Mouse (Mus musculus) cerebellum, postnatal 36 days (tissue): ENCODE measurements at regions not wholly inside any gene's neighbourhood (a gene's known extent, or its start where the extent isn't known, plus 50 kb on each side); places are given as distances from the start of the nearest gene placed in this dataset.

Source experiments
- DNase-seq, 2 experiments: peaks; one replicate each; pipeline ENCODE4 v3.0.0; 2021 to 2022; ENCODE audit warnings: mixed read lengths in 2 of 2

- DNase-seq, result peak; percentile 42 to 59
Observed at GRCm38 (mm10) chr9:90828701-90829100, 533.5 kb upstream of the Zic4 start.

- DNase-seq, result no peak
Observed at GRCm38 (mm10) chr9:90830704-90831103, 531.5 kb upstream of the Zic4 start.

- no peak for DNase-seq
Observed at GRCm38 (mm10) chr9:90833743-90834539, 528.3 kb upstream of the Zic4 start.

- DNase-seq, result no peak
Observed at GRCm38 (mm10) chr9:90838184-90838926, 523.9 kb upstream of the Zic4 start.

GRCm38 (mm10) chr9:90851044-90851443 lies 511.2 kb upstream of the Zic4 start:
- DNase-seq, result no peak

GRCm38 (mm10) chr9:90871636-90872035 lies 490.6 kb upstream of the Zic4 start:
- no peak for DNase-seq

- DNase-seq, result no peak
Observed at GRCm38 (mm10) chr9:90884467-90884866, 477.7 kb upstream of the Zic4 start.

- no peak for DNase-seq
Observed at GRCm38 (mm10) chr9:90887405-90887804, 474.8 kb upstream of the Zic4 start.

GRCm38 (mm10) chr9:90890801-90891200 lies 471.4 kb upstream of the Zic4 start:
- DNase-seq, result peak; percentile 9 to 12

- no peak for DNase-seq
Observed at GRCm38 (mm10) chr9:90892816-90893215, 469.4 kb upstream of the Zic4 start.

- no peak for DNase-seq
Observed at GRCm38 (mm10) chr9:90903557-90903956, 458.7 kb upstream of the Zic4 start.

GRCm38 (mm10) chr9:90906106-90906505 lies 456.1 kb upstream of the Zic4 start:
- no peak for DNase-seq

- DNase-seq, result no peak
Observed at GRCm38 (mm10) chr9:90906684-90907083, 455.5 kb upstream of the Zic4 start.

- DNase-seq, result no peak
Observed at GRCm38 (mm10) chr9:90954613-90955012, 407.6 kb upstream of the Zic4 start.

- DNase-seq, result no peak
Observed at GRCm38 (mm10) chr9:90961436-90961835, 400.8 kb upstream of the Zic4 start.

GRCm38 (mm10) chr9:90964043-90964442 lies 398.2 kb upstream of the Zic4 start:
- DNase-seq, result no peak

GRCm38 (mm10) chr9:90978730-90979129 lies 383.5 kb upstream of the Zic4 start:
- DNase-seq, result no peak

- no peak for DNase-seq
Observed at GRCm38 (mm10) chr9:90980023-90980802, 382.0 kb upstream of the Zic4 start.

GRCm38 (mm10) chr9:90999178-90999577 lies 363.0 kb upstream of the Zic4 start:
- no peak for DNase-seq

- peak; percentile 23 to 27 for DNase-seq
Observed at GRCm38 (mm10) chr9:91004214-91004613, 358.0 kb upstream of the Zic4 start.

GRCm38 (mm10) chr9:91040546-91040945 lies 321.7 kb upstream of the Zic4 start:
- DNase-seq, result no peak

- DNase-seq, result no peak
Observed at GRCm38 (mm10) chr9:91048569-91048968, 313.6 kb upstream of the Zic4 start.

GRCm38 (mm10) chr9:91053065-91053793 lies 309.0 kb upstream of the Zic4 start:
- DNase-seq, result no peak
